Mouse (Mus musculus) adipose tissue, adult 10 weeks (tissue): ENCODE data around the gene Actr3. TPM values are rescaled to one million over a fixed set of nuclear protein-coding genes. Genes with fewer than 3 reads are reported as not detected.

ENCODE experiments used
- polyA plus RNA-seq: library from polyadenylated mRNA; stranded (reverse); fragments of 350-450 nt; fragmentation: Illumina TruSeq; extraction: RNeasy Lipid Tissue Mini Kit (QIAGEN cat#74804); gene quantifications from one replicate; pipeline ENCODE4 v1.2.3, GENCODE M21; 2014; ENCODE audit warnings: low read depth, low replicate concordance

Gene Actr3
- polyA plus RNA-seq, result 136 TPM

DNA sequence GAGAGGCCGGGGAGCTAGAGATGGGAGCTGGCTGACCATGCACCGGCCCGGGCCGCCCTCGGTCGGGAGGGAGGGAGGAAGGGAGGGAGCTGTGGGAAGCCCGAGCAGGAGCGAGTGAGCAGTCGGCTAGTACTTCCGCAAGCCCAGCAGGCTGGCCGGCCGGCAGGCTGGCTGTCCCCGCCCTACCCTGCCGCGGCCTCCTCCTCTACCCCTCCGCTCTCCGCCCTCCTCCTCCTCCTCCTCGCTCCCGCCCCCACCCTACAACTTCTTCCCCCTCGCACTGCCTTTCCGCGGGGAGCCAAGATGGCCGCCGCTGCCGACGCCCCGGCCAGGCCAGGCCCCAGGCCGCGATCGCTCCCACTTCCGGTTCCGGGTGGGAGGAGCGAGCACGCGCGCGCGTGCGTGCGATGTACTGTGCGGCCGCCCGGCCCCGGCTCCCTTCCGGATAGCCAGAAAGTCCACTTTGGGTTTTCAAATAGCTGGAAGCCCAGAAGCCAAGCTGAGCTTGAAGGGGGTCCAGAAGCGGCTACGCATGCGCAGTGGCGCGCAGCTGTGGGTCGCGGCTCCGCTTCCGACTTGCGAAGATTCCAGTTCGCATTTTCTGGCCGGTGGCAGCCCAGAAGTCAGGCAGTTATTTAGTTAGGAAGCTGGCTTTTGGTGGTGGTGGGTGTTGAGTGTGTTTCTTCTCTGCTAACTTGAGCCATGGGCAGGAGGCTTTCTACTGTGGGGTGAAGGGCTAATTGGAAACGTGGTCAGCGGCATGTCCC lies at the start of gene Actr3:
Actr3 (minus strand) TSS at position 359 of the 767 bp plus-strand sequence.

Other genes with a start within 250 kb of the Actr3 start
- 35.8 TPM for gene Slc35f5, start 124.9 kb upstream of the Actr3 start, polyA plus RNA-seq
- gene Gpr39, start 241.3 kb upstream of the Actr3 start, polyA plus RNA-seq, result 5.5 TPM